Mouse (Mus musculus) frontal cortex, postnatal 14 days (tissue): Measurements from ENCODE around the gene Vmn1r55.
"Not testable (repeated sequence)": the region's sequence is repeated elsewhere in the genome, so short reads cannot be mapped to it uniquely, and the experiment has no call there.

Source experiments
- DNase-seq, 2 experiments: peaks; one replicate each; pipeline ENCODE4 v3.0.0; 2022; ENCODE audit warnings: low spot score in 2 of 2

Vmn1r55 gene

DNA sequence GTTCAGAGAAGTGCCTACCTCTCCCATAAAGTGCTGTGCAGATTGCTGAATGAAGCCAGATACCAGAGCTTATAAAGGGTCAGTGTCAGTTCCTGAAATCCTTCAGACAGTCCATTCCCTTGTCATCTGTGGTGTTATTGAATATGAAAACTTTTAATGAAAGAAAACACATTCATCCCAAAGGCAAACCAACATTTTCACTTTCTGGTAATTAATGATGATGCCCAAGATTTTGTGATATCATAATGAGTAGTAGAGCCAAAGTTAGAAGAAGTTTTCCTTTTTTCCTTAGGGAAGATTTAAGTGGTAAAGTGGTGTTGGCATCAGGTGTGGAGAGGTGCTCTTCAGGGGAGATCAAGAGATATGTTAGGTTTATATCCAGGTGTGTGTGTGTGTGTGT, at the start of gene Vmn1r55:
Gene Vmn1r55, minus strand, starts transcription at position 101 of the 400 bp plus-strand sequence.
- not testable (repeated sequence) for DNase-seq

GRCm38 (mm10) chr7:5196647-5197046, 47.2 kb upstream of the Vmn1r55 start, which contains the start of gene Vmn1r56:
TSS of gene Vmn1r56 (minus strand) at chr7:5196747.
- not testable (repeated sequence) for DNase-seq

- DNase-seq = peak; percentile 55 to 74
These were observed 23.7 kb downstream of the Vmn1r55 start, which contains the start of gene Rasl2-9 for GRCm38 (mm10) chr7:5125549-5126406. TSS of gene Rasl2-9 (minus strand) at chr7:5125950.

DNA sequence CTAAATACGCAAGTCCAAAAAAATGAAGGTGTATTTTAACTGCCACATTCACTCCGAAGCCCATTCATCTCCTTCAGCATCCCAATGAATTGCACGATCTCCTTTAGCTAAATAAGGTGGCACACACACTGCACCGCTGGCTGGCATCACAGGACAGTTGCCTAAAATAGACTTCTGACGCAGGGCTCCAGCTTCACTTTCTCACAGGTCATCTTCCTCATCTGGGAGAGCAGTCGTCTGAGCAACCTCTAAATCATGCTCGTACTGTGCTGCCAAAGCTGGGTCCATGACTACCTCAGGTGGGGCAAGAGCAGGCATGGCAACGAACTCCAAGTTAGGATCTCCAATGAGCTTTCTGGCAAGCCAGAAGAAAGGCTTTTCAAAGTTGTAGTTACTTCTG, 24.4 kb downstream of the Vmn1r55 start:
- no peak for DNase-seq

- no peak for DNase-seq
These were observed 32.6 kb downstream of the Vmn1r55 start, which contains the start of gene Rfpl4 for GRCm38 (mm10) chr7:5116850-5117249. TSS of gene Rfpl4 (minus strand) at chr7:5116950.

- no peak for DNase-seq
These were observed 36.8 kb downstream of the Vmn1r55 start for GRCm38 (mm10) chr7:5112701-5113100.

DNA sequence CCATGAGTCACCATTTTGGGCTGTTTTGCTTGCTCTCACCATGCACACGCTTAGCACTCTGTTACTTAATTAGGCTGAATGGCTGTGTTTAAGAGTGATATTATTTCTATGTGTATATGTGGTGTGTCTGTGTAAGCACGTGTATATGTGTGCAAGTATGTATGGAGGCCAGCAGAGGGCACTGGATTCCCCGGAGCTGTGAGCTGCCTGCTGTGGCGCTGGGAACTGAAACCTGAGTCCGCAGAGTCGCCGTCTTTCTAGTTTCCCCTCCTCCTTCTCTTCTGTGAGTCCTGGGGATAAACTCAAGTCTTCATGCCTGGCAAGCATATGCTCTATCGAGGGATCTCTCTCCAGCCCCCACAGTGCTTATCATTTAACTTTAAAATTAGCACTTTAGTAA, 40.2 kb downstream of the Vmn1r55 start:
- DNase-seq = no peak

- no peak for DNase-seq
These were observed 41.2 kb downstream of the Vmn1r55 start for GRCm38 (mm10) chr7:5108272-5108671.

DNA sequence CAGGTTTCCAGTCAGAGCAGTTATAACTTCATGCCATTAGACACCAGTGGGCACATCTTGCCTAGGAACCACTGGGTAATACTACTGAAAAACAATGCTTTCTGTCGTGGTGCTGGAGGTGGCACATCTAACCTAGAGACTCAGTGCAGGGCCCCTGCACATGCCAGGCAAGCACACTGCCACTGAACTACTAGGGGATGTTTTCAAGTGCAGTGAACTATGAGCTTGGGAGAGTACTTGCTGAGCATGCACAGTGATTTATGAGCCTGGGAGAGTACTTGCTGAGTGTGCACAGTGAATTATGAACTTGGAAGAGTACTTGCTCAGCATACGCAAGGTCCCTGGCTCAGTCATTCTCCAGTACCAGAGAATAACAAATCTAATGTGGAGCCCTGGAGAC, 46.9 kb downstream of the Vmn1r55 start:
- no peak for DNase-seq

DNA sequence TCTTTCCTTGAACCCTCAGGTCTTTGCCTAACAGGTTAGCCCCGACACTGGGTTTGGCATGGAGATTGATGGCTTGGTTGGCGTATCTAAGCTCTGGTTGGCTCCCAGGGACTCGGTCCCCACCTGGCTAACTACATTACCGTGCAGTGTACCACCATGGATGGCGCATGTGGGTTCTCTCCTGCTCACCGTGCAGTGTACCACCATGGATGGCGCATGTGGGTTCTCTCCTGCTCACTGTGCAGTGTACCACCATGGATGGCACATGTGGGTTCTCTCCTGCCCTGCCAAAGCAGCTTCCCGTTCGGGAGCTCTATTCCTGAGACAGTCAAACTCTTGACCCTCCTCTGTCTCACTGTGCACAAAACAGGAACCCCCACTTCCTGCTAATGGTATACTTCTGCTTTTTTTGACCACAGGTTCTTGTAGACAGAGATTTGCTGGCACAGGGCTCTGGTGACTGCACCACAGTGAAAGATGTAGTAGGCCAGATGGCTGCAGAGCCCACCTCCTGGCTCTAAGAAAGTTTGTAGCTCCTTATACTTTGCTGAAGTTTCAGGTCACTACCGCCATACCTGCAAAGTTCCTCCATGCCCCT, 48.3 kb downstream of the Vmn1r55 start:
- DNase-seq = no peak

DNA sequence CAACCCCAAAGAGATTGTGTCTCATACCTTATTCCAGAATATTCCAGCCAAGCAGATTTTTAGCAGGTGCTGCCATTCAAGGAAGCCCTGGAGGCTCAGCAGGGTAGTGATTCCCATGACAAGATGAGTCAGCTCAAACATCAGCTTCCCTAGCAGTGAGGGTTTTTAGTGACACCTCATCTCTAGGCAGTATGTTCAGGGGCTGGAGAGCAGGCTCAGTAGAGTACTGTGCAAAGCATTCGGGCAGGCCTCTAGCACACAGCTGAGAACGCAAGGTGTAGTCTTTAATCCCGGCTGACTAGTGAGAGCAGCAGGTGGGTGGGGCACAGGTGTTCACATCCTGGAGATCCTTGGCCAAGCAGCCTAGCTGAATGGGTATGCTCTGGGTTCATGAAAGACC, 49.7 kb downstream of the Vmn1r55 start:
- DNase-seq = no peak

DNA sequence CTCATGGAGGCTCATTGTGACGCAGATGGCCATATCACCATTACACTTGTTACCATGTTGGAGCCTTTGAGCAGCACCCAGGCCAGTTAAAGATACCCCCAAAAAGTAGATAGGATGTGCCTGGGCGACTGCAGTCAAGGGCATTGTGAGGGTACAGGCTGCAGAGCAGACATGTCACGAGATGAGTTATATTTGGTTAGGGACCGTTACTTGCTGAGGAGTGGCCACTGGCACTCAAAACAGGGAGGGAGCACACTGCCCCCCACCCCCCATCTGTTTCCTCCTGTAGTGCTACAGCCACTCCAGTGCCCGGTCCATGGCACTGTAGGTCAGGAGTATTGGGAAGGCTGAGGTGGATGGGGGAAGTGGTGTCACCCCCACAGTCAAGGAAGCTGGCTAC, 50.7 kb downstream of the Vmn1r55 start:
- no peak for DNase-seq

DNA sequence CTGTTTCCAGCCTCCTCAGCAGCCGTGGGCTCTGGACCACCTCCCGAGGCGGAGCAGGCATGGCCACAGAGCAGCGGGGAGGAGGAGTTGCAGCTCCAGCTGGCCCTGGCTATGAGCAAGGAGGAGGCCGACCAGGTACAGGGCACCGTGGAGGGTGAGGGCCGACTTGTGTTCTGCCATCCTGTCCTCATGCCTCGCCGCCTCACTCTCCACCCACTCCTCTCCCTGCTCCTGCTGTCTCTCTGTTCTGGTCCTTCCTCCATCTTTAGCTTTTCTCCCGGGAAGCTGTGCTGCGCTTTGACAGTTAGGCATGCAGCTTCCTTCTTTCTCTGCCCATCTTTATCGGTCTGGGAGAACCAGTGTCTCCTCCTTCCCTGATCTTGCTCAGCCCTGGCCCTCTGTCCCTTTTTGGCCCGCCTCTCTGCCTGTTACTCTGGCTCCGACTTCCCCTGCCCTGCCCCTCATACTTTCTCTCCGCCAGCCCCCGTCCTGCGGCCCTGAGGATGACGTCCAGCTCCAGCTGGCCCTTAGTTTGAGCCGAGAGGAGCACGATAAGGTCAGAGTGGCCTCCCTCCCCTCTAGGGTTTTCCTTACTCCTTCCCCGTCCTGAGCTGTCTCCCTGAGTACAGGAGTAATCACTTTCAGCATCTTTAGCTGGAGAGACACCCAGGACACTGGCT, 56.5 kb downstream of the Vmn1r55 start:
- DNase-seq = no peak

DNA sequence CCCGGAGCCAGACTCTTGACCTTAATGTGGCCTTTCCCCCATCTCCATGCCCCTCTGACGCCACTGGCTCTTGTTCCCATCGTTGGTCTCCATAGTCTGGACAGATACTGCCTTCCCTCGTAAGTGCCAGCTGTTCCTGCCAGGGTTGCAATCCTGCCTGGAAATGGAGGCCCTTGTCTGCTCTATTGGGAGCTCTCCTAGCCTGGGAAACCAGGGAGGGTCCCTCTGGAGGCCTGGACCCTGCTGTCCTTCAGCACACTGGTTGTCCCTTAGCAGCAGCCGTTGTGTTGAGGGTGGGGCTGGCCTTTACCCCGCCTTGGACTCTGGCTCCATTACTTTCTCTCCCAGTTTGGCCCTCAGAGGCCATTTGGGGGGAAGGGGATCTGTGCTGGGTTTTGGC, 57.1 kb downstream of the Vmn1r55 start:
- no peak for DNase-seq

- DNase-seq = no peak
These were observed 58.3 kb downstream of the Vmn1r55 start for GRCm38 (mm10) chr7:5091008-5091728.

GRCm38 (mm10) chr7:5089853-5090252, 59.6 kb downstream of the Vmn1r55 start:
- no peak for DNase-seq

GRCm38 (mm10) chr7:5087886-5088285, 61.6 kb downstream of the Vmn1r55 start:
- DNase-seq = no peak

GRCm38 (mm10) chr7:5086921-5087440, 62.5 kb downstream of the Vmn1r55 start:
- no peak for DNase-seq

- no peak for DNase-seq
These were observed 64.0 kb downstream of the Vmn1r55 start for GRCm38 (mm10) chr7:5085512-5085911.

GRCm38 (mm10) chr7:5083325-5084105, 66.0 kb downstream of the Vmn1r55 start:
- no peak for DNase-seq

GRCm38 (mm10) chr7:5081939-5082338, 67.5 kb downstream of the Vmn1r55 start:
- DNase-seq = no peak
